Mouse (Mus musculus) ES-E14 (cell line): ENCODE data around the gene Impg1.
A peak's percentile ranks its signal among the peaks of the same experiment; 100 is the strongest.

Source experiments
- HCFC1 ChIP-seq: IDR thresholded peaks from 2 replicates; pipeline ENCODE4 v1.6.1; 2012; ENCODE audit warnings: low read length, inconsistent platforms, borderline replicate concordance; ENCODE audit not compliant: insufficient read depth
- MAFK ChIP-seq: IDR thresholded peaks from 2 replicates; pipeline ENCODE4 v1.6.1; 2014; ENCODE audit warnings: mild to moderate bottlenecking, low read depth, low read length, inconsistent platforms; ENCODE audit not compliant: insufficient read depth
- ZC3H11A ChIP-seq: IDR thresholded peaks from 2 replicates; pipeline ENCODE4 v1.6.1; 2012; ENCODE audit warnings: low read depth, mild to moderate bottlenecking, inconsistent platforms, low read length, borderline replicate concordance
- ZNF384 ChIP-seq: IDR thresholded peaks from 2 replicates; pipeline ENCODE4 v1.6.1; 2012; ENCODE audit warnings: low read depth, low read length, inconsistent platforms

- TF ChIP-seq ZC3H11A: no peak
- TF ChIP-seq MAFK: peak; percentile 61; the same call in 1 of the 2 replicates
- TF ChIP-seq HCFC1: no peak
- TF ChIP-seq ZNF384: no peak
Measured at GRCm38 (mm10) chr9:80315922-80316321, 149.4 kb downstream of the Impg1 start.
